In the genomic region with DNA sequence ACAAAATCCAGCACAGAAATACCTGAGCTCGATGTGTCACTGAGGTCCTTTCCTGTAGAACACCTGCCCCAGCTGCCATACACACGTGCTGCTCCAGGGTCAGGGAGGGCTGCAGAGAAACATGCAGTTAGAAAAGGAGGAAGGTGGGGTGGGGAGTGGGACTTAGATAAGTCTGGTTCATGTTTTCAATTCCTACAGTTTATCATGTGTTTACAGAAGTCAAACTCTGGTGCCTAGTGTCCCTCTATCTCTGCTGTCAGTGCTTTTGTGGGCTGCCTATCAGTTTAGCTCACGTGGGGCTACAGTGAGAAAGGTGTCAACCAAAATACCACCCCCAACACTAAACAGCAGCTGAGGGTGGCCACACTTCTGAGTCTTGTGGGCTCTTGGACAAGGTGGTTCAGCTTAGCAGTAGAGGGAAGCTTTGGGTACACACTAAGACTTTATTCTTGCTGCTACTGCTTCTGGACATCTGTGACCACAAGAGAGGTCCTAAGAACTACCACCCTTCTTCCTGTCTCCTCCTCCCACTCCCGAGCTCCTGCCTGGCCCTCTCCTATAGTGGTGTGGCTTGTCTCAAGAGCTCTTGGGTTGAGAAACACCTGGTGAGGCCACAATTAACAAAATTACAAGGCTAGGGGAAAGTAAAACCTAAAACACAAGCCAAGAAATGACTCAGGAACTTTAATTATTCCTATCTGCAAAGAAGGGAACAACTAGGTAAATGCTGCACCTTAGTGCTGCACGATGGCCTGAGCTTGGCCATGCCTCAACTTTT, we compare ENCODE assay signal across 12 mouse cellular contexts.
A peak's percentile ranks its signal among the peaks of the same experiment; 100 is the strongest.
DNase-seq lines count a peak whose midpoint lies in the region; ATAC-seq lines count a peak whose summit lies in the region.
"Had no signal": no experiment of that assay in that cellular context is flagged by ENCODE, and none has a peak within 500 bp of the region (broad histone marks: within the 10 kb centered on the region; RNA-seq: fewer than 3 reads in every experiment).

No protein-coding gene starts in this region.

- 0 out of 2 replicates have a peak, but pooled peaks cover 2% of the 10 kb centered on the region for H3K4me1 ChIP-seq in kidney, embryonic 15.5 days
- H3K4me1 ChIP-seq in intestine, embryonic 16.5 days (ENCODE audit: control insufficient read depth, insufficient read depth, low read length) = no peaks in the 10 kb centered on the region
- H3K4me1 ChIP-seq in hindbrain, embryonic 11.5 days (replicated peaks; ENCODE audit: control insufficient read depth, insufficient read depth, low read length) = no peaks in the 10 kb centered on the region
- H3K4me1 ChIP-seq: embryonic facial prominence, embryonic 13.5 days had no signal

- H3K9me3 ChIP-seq in kidney, embryonic 15.5 days (replicated peaks) = no peaks in the 10 kb centered on the region
- no peaks in the 10 kb centered on the region for H3K9me3 ChIP-seq in intestine, embryonic 16.5 days (ENCODE audit: control insufficient read depth, low read length)
- H3K9me3 ChIP-seq in hindbrain, embryonic 11.5 days (ENCODE audit: control insufficient read depth, low read length) = no peaks in the 10 kb centered on the region
- H3K9me3 ChIP-seq: embryonic facial prominence, embryonic 13.5 days had no signal

- H3K27ac ChIP-seq in kidney, embryonic 15.5 days = no peak overlapping the region
- H3K27ac ChIP-seq in intestine, embryonic 16.5 days (ENCODE audit: low read length) = no peak overlapping the region; the same call in 1 of the 2 replicates
- H3K27ac ChIP-seq in hindbrain, embryonic 11.5 days (ENCODE audit: low read depth, low read length) = no peak overlapping the region
- H3K27ac ChIP-seq: embryonic facial prominence, embryonic 13.5 days; hindbrain, embryonic 14.5 days had no signal

- peak; percentile 62; the same call in 1 of the 2 replicates for ATAC-seq in kidney, embryonic 15.5 days (replicated peaks; ENCODE audit: low FRiP score)
- ATAC-seq in intestine, embryonic 16.5 days = peak; percentile 75
- ATAC-seq in megakaryocyte-erythroid progenitor cell, adult 5-6 weeks (replicated peaks; ENCODE audit: low FRiP score, low TSS enrichment, poor library complexity, severe bottlenecking) = peak; percentile 83
- no peak for ATAC-seq in hindbrain, embryonic 11.5 days (ENCODE audit: low FRiP score)

- DNase-seq in kidney, postnatal 36 days = no peak
- DNase-seq in c-Kit-positive CD71-negative TER-119-negative erythroid progenitor cells, embryonic 14.5 days (ENCODE audit: low read depth) = peak; percentile 33
- no peak for DNase-seq in hindbrain, embryonic 11.5 days (ENCODE audit: low spot score)
- DNase-seq in kidney, adult 9 months = no peak
- DNase-seq in cerebellum, adult 18-20 months = no peak
- DNase-seq: kidney, postnatal 25 days; thymus, adult 18-20 months had no signal

- no peak overlapping the region for H3K9ac ChIP-seq in kidney, embryonic 15.5 days
- no peak overlapping the region for H3K9ac ChIP-seq in intestine, embryonic 16.5 days (ENCODE audit: low read depth, low read length)
- no peak overlapping the region for H3K9ac ChIP-seq in hindbrain, embryonic 11.5 days (ENCODE audit: low read depth, low read length)
- H3K9ac ChIP-seq: embryonic facial prominence, embryonic 13.5 days; hindbrain, embryonic 14.5 days had no signal

- 85% methylated on average over 5 of the region's 5 CpGs for WGBS in kidney, embryonic 15.5 days
- 73% methylated on average over 5 of the region's 5 CpGs for WGBS in intestine, embryonic 16.5 days
- 89% methylated on average over 5 of the region's 5 CpGs for WGBS in hindbrain, embryonic 11.5 days

- no peak overlapping the region for H3K4me3 ChIP-seq in kidney, embryonic 15.5 days (replicated peaks)
- no peak overlapping the region for H3K4me3 ChIP-seq in intestine, embryonic 16.5 days (ENCODE audit: low read length)
- no peak overlapping the region for H3K4me3 ChIP-seq in hindbrain, embryonic 11.5 days (ENCODE audit: low read depth, low read length)
- H3K4me3 ChIP-seq: embryonic facial prominence, embryonic 13.5 days had no signal

- no peak overlapping the region for H3K4me2 ChIP-seq in kidney, embryonic 15.5 days
- no peak overlapping the region for H3K4me2 ChIP-seq in intestine, embryonic 16.5 days (ENCODE audit: low read depth, low read length)
- no peak overlapping the region for H3K4me2 ChIP-seq in hindbrain, embryonic 11.5 days (replicated peaks; ENCODE audit: low read depth, low read length)
- H3K4me2 ChIP-seq: embryonic facial prominence, embryonic 13.5 days; hindbrain, embryonic 14.5 days had no signal

- peaks cover 60% of the 10 kb centered on the region for H3K36me3 ChIP-seq in kidney, embryonic 15.5 days
- peaks cover 3% of the 10 kb centered on the region for H3K36me3 ChIP-seq in intestine, embryonic 16.5 days (ENCODE audit: control insufficient read depth, insufficient read depth, low read length)
- H3K36me3 ChIP-seq in hindbrain, embryonic 11.5 days (ENCODE audit: control insufficient read depth, insufficient read depth, low read length) = no peaks in the 10 kb centered on the region

- H3K27me3 ChIP-seq in kidney, embryonic 15.5 days = no peaks in the 10 kb centered on the region
- H3K27me3 ChIP-seq in intestine, embryonic 16.5 days (replicated peaks; ENCODE audit: control insufficient read depth, insufficient read depth, low read length) = no peaks in the 10 kb centered on the region
- H3K27me3 ChIP-seq in hindbrain, embryonic 11.5 days (ENCODE audit: control insufficient read depth, insufficient read depth, low read length) = no peaks in the 10 kb centered on the region
- H3K27me3 ChIP-seq: embryonic facial prominence, embryonic 13.5 days had no signal
